Mouse (Mus musculus) CH12.LX (cell line): ENCODE measurements around the gene Etnk2.

ENCODE experiments used
- CTCF ChIP-seq, 2 experiments: IDR thresholded peaks in 1 of 2; conservative IDR thresholded peaks in 1 of 2; 2 replicates each; pipeline ENCODE4 v1.5.1; 2011 to 2012; ENCODE audit warnings: low read depth in 2 of 2, low read length in 2 of 2, improper control_type of control experiment in 1 of 2, inconsistent platforms in 1 of 2, mild to moderate bottlenecking in 1 of 2, moderate library complexity in 1 of 2
- E2F4 ChIP-seq: IDR thresholded peaks from 2 replicates; pipeline ENCODE4 v1.6.1; 2011; ENCODE audit warnings: low read depth, low read length, improper control_type of control experiment; ENCODE audit not compliant: insufficient replicate concordance
- POLR2A ChIP-seq: IDR thresholded peaks from 2 replicates; pipeline ENCODE4 v1.6.1; 2011; ENCODE audit warnings: low read depth, mild to moderate bottlenecking, improper control_type of control experiment, low read length
- ZNF384 ChIP-seq: IDR thresholded peaks from 2 replicates; pipeline ENCODE4 v1.6.1; 2012; ENCODE audit warnings: low read depth, low read length, improper control_type of control experiment, inconsistent platforms

DNA sequence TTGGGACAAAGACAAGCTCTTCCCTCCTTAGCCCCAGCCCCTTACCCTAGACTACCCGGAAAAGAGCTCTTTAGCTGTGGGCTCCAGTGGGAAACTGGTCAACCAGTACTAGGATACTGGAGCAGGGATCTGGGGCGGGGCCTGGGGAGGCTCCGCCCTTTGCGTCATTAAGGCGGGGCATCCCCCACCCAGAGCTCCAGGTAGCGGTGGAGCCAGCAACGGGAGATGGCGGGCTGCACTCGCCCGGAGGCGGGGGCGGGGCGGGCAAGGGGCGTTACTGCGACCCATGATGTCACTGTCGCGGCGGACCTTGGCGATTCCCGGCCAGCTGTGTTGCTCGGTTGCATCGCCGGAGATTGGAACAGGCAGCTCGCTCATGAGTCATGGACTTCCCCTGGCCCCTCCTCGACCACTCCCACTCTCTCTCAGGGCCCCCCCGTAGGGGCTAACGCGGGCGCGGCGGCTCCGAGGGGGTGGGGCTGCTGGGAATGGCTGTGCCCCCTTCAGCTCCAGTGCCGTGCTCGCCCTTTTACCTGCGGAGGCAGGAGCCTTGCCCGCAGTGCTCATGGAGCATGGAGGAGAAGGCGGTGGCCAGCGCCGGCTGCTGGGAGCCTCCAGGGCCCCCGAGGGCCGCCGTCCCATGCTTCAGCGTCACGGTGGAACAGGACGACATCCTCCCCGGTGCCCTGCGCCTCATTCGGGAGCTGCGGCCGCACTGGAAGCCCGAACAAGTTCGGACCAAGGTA is at the start of gene Etnk2:
- TF ChIP-seq ZNF384 = no peak
- TF ChIP-seq CTCF (conservative IDR thresholded peaks at IDR 0.05 in 1 of 2, IDR thresholded peaks at IDR 0.05 in 1 of 2; ENCODE audit: low read depth in 2 of 2, low read length in 2 of 2) = no peak
- no peak for TF ChIP-seq E2F4
- no peak for TF ChIP-seq POLR2A
